Mouse (Mus musculus): ENCODE results near the gene Smpdl3a.

DNA sequence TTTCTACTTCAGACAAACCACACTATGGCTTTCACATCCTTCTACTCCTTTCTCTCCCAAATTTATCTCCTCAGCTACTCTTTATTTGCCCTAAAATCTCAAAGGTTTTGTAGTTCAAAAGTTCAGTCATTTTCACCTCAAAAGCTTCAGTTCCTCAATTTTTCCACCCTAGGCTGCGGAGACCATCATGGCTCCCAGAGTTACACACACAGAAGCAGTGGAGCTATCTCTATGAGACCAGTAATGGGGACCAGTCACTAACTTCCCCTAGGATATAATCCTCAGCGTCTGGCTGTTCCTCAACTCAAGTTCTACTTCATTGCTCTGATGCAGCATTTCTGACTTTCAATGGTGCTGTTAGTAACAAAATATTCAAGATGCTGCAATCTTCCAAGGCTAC, 35.1 kb upstream of the Smpdl3a start:
- TF ChIP-seq HCFC1 (IDR thresholded peaks at IDR 0.05; ENCODE audit: borderline replicate concordance, insufficient read depth, low read length) = no peak
- no peak for TF ChIP-seq MAFK (IDR thresholded peaks at IDR 0.05; ENCODE audit: insufficient read depth, low read depth, low read length)
- no peak for TF ChIP-seq CHD2 (IDR thresholded peaks at IDR 0.05; ENCODE audit: low read depth, low read length)
- no peak for TF ChIP-seq ZC3H11A (IDR thresholded peaks at IDR 0.05; ENCODE audit: borderline replicate concordance, low read depth, low read length)
- TF ChIP-seq ZNF384 (IDR thresholded peaks at IDR 0.05; ENCODE audit: low read depth, low read length) = no peak
